Mouse (Mus musculus): ENCODE results near the gene Adamts20.
"Not testable (repeated sequence)": the region's sequence is repeated elsewhere in the genome, so short reads cannot be mapped to it uniquely, and the experiment has no call there.

Gene Adamts20

DNA sequence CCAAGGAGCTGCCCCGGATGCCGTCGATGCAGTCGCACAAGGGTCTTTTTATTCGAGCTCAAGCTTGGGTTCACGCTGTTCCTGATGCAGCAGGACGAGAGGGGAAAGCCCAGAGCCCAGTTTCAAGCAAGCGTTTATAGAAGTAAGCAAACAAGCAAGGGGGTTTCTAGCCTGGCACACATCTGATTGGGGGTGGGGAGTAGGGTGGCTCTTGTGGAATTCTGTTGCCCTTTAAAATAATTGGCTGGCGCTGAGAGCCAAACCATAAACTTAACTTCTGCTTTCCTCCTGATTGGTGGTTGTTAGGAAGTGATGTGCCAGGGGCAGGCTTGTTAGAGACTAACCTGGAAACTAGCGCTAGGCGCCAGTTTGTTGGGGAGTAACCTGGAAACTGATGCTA lies at the start of gene Adamts20:
TSS of gene Adamts20 (minus strand) at position 101 of the 400 bp plus-strand sequence.
- no peak for DNase-seq (ENCODE audit: low read depth, low spot score)

DNA sequence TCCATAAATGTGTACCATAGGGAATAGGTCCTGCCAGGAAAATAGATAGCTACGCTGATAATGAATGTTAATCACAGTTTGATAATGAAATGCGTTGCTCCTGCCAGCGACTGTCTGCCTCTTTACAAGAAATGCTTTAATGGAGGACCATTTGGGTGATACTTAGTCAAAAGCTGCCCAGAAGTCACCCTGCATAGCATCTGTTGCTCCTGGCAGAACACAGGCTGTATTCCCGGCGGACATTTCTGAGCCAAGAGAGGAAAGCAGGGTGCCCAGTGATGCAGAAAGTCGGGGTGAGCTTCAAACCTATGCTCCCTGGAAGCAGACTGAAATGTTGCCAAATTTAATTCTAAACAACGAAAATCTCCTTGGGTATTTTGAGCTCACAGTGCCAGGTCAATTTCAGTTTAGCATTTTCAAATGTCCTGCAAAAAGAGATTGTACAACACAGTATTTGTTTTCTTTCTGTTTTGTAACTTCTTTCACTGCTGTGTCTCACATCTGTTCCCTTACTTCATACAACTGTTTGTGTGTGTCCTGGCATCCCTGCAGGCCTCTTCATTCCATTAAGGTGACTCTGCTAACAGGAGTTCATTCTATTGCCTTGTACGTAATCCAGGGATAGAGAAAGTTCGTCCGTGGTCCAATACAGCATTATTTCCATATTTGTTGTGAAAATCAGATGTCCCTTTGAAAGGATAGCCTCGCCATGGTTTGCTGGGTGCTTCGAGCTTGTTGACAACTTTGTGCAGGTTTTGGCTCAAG lies 38.4 kb upstream of the Adamts20 start:
- no peak for DNase-seq (ENCODE audit: low read depth, low spot score)

DNA sequence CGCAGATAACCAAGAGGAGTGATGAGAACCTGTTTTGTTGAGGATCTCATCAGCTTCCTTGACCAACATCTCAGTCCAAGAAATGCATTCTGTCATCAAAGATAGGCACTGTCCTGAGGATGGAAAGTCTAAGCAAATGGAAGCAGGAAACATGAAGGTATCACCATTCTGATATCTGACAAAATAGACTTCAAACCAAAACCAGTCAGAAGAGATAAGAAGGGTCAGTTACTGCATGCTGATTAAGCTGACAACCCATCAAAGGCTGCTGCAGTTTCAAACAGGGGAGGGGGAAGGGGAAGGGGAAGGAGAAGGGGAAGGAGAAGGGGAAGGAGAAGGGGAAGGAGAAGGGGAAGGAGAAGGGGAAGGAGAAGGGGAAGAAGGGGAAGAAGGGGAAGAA lies 34.0 kb upstream of the Adamts20 start:
- no peak for DNase-seq (ENCODE audit: low read depth, low spot score)

DNA sequence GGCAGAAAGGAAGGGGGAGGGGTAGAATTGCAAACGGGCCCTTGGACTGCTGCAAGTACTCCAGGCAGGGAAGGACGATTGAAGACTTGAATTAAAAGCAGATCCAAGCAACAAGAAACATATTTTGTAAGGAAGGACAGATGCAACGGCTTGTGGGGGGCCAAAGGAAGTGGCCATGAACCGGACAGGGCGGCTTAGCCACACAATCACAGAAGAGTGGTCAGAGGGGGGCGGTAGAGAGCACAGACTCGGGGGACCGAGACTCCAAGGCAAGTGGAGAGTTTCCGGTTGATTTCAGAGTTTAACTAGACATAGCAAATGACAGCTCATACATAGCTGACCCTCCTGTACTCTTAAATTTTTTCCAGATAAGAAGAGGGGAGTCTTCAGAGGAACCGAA lies 30.7 kb upstream of the Adamts20 start:
- DNase-seq (ENCODE audit: low read depth, low spot score): no peak

DNA sequence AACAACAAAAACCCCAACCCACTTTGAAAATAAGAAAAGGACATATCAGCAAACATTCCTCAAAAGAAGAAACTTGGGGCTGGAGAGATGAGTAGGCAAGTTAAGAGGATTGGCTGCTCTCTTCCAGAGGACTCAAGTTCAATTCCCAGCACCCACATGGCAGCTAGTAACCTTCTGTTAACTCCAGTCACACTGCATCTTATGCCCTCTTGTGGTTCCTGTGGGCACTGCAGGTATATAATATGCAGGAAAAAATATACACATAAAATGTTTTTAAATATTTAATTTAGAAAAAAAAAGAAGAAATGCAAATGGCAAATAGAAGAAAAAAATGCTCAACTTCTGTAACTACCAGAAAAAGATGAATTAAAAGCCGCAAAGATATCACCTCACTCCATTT lies 29.2 kb upstream of the Adamts20 start:
- DNase-seq (ENCODE audit: low read depth, low spot score): no peak

DNA sequence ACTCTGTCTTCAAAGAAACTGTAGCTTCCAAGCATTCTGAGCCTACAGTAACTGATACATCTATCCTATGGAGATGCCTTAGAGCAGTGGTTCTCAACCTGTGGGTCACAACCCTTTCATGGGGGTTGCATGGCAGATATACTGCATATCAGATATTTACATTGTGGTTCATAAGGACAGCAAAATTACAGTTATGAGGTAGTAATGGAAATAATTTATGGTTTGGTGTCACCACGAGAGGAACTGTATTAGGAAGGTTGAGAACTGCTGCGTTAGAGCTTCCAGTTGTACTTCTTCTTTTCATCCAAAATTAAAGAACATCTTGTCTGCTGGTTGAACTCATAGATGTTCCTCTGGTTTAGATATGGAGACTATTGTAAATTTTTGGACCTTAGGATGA lies 24.2 kb upstream of the Adamts20 start:
- DNase-seq (ENCODE audit: low read depth, low spot score): no peak

DNA sequence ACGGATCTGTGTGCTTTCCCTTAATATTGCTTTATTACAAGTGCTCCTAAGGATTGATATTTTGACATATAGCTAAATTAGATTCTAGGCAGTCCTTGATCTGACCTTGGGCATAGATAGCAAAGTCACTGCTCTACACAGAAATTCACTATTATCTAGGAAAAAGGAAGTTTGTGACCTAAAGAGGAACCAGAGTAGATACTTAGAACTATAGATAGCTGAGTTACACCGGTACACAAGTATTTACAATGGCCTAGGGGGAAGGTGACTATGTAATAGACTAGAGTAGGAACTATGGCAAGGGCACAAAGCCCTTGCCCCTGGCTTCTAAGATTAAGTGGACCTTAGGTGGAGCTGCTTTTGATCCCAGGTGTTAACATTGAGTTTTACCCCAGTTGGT lies 22.8 kb upstream of the Adamts20 start:
- DNase-seq (ENCODE audit: low read depth, low spot score): not testable (repeated sequence)

DNA sequence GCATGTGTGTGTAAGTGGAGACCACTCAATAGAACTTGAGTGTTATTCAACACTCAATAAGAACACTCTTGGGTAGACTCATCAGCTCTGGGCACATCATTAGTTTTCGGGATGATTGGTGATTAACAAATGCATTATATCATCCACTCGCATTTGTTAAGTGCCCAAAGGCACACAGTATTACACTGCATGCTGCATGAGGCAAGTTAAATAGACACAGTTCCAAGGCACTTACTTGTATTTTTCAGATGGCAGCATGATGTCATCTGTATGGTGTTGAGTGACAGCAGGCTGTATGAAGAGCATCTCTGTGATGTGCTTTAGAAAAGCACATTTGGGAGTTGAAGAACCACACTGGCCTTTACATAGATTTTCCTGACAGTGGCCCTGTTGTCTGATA lies 17.3 kb upstream of the Adamts20 start:
- DNase-seq (ENCODE audit: low read depth, low spot score): no peak

DNA sequence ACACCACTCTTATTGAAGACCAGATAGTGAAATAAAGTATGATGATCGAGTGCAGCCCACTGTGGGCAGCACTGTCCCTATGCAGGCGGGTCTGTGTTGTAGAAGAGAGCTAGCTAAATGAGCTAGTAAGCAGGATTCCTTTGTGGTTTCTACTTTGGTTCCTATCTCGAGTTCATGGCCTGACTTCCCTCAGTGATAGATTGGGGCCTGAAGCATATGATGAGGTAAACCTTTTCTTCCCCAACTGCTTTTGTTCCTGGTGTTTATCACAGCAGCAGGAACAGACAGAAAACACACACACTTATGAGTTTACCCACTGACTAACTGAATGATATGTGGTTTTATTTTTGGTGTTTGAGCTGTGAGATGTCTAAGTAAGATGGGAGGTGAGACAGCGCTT lies 15.6 kb upstream of the Adamts20 start:
- no peak for DNase-seq (ENCODE audit: low read depth, low spot score)

DNA sequence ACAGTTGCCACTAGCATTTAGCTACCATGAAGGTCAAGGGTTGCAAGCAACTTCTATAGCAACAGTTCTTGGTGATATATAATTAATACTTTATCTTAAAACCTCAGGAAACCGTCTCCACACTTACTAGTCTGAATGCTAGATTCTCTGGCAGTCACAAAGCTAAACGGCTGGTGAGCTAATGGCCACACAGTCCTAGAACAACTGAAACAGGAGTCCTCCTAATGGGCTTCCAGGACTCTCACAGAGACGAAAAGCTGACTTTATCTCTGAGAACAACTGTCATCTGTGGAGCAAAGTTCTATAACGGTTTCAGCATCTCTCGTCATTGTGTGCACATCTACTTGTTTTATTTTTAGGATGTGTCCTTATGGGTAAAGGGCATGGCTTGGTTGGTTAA lies 15.0 kb upstream of the Adamts20 start:
- no peak for DNase-seq (ENCODE audit: low read depth, low spot score)

DNA sequence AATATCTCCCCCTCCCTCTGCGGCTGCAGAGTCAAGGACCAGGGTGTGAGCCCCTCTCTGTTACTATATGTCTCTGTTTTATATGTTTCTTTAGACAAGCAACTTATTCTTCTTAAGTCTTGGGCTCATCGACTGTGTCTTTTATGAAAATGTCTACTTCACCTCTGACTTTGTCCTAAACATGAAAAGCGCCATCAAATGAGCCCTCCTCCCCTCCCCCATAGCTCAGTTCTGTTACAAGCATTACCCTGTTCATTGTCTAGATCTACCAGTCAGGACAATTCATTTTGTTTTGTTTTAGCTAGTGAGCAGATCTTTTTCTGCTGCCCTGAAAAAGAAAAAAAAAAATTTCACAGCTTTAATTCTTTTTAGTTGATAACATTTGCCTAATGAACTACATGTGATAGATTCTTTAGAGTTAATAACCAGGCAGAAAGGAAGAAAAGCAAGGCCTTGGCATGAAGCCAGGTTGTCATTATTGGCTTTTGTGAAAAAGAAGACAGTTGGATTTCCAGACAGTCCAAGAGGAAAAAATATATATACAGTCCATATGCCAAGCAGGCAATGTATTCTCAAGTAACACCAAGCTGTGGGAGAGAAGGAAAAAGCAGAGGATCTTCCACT lies 14.4 kb upstream of the Adamts20 start:
- no peak for DNase-seq (ENCODE audit: low read depth, low spot score)

DNA sequence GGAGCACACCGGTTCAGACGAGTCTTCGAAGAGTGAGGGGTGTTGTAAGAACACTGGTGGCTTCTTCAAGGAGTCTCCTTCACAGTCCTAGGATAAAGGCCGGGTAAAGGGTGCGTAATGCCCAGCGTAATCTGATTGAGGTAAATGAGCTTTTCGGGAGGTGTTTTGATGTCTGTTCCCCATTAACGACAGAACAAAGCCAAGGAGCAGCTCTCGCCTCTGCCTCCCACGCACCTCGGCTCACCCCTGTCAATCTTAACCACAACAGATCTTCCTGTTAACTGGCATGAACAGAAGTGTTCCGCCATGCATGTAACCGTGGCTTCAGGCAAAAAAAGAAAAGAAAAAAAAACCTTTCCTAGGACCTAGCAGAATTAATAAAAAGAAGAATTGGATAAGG lies 13.5 kb upstream of the Adamts20 start:
- DNase-seq (ENCODE audit: low read depth, low spot score): no peak

DNA sequence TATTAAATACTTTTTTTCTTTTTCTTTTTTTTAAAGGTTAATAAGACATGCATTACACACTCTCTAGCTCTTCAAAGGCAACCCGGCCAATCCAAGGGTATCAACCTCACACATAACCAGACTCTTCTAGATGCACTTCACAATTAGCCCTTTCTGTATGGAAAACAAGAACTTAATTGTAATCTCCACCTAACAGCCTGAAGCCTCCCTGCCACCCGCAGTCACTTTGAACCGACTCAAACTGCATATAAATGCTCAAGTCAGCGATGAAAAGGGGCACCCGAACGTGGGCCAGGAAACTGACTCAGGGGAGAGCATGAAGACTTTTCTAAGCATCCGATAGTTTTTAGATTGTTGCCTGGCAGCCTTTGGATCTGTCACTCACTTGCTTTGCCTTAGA lies 12.1 kb upstream of the Adamts20 start:
- DNase-seq (ENCODE audit: low read depth, low spot score): no peak

DNA sequence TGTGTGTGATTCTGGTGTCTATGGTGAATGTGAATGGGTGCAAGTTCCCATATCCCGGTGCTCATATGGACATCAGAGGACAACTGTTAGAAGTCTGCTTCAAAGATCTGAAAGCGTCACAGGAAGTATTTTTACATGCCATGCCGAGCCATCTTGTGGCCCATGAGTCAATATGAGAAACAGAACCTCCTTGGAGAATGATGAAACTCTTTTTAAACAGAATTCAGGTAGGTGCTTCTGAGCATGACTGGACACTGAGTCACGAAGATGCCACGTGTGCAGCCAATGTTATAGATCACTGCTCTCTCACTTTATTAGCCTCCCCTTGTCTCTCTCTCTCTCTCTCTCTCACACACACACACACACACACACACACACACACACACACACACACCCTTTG lies 10.8 kb upstream of the Adamts20 start:
- DNase-seq (ENCODE audit: low read depth, low spot score): no peak

DNA sequence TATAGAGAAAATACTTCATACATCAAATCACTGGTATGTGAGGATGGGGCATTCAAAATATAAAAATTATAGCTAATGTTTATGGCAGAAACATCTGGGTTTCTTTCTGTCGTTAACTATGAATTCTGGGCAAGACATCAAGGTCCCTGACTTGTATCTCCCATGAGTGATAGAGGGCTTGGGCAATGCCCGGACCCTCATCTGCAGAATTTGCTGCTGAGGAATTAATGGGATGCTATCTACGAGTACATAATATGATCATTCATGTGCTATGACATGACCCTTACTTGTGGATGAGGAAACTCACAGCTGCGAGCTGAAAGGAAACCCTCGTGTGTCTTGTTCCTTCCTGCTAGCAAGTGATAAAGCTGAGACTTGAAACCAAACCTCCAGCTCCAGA lies 5.1 kb upstream of the Adamts20 start:
- DNase-seq (ENCODE audit: low read depth, low spot score): no peak

DNA sequence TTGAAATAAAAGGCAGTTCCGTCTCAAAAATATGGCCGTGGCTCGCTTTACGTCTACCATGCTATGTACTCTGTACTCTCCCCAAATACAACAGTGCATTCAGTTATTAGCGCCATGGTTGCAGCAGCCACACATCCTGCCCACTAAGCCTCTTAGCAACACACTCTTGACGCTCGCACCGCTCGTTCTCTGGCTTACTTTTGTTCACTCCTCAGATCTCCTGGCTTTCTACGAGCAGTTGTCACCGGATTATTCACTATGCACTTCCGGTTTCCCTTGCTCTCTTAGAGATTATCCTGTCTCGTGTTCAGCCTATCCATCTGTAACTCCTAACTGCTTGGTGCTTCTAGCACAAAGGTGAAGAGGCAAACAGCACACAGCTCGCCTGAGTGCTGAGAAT lies 337 bp downstream of the Adamts20 start:
- peak; percentile 21 for DNase-seq (ENCODE audit: low read depth, low spot score)

DNA sequence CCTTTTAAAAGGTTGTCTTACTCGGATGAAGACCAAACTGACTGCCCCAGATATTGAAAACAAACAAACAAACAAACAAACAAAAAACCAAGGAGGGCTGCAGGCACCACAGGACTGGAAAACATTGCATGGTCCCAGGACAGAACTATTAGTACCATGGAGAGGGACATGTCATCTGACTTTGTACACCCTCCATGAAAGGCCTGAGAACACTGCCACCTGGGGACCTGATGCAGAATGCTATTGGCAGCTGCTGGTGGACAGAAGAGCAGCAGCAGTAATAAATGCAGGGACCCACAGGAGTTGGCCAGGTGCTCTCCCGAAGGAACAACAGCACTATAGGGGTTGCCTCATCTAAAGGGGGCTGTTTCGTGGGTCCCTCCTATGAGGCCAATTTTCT lies 2.0 kb downstream of the Adamts20 start:
- no peak for DNase-seq (ENCODE audit: low read depth, low spot score)

DNA sequence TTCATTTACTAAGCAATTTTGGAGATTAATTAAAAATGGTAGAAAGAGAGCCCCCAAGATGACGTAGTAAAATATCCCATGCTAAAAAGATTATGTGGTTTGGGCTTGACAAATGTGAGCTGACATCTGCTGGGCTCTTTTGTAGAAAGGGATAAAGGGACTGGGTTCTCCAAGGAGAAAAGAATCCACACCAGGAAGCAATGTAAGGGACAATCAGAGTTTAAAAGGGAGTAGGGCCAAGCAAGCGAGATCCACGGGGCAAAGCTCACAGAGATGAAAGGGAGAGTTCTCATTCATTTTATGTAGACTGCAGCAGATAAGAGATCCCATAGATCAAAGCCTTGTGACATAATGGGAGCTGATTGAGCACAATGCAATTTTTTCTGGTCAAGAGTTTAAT lies 3.0 kb downstream of the Adamts20 start:
- DNase-seq (ENCODE audit: low read depth, low spot score): no peak

DNA sequence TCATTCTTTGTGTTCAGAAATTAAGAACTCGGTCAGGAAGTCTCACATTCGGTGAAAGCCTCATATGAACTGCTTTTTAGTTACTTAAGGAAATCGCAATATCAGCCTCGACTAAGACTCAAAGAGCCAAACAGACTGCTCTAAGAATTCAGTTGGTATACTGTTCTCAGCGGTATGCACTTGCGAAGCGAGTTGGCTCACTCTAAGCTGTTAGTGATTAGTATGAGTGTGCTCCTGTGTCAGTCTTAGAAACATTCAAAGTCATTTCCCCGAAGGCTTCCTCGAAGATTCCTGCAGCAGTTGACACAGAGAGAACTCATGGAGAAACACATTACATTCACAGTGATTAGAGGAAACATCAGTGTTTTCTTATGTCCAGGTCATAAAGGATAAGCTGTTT lies 4.1 kb downstream of the Adamts20 start:
- DNase-seq (ENCODE audit: low read depth, low spot score): no peak

DNA sequence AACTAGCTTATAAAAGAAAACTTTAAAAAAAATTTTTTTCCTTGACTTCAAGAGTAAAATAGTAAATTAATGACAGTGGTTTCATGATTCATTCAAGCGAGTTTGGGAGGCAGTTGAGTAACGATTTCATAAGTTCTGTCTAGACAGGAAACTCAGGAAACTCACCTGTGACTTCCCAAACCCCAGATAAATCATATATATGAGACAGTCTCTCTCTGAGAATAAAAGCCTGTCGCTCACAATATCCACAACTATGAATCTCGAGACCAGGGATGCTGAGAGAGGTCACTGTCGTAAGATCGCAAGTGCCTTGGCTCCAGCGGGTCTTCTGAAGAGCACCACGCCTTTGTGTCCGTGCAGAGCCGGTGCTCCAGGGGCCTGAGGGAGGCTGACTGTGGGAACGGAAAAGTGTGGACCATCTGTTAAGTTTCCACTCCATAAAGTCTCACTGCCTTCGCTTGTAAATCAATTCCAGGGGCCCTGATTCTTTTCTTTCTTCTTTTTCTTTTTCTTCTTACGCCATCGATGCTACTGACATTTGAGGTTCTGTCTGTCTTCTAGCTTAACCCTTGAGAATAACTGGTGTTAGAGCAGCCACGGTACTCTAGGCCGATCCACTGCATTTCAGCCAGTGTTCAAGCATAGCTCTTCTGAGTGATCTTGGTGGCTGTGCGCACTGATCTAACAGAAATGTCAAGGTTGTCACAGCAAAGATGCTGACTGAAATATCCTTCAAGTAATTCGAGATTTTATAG lies 7.4 kb downstream of the Adamts20 start:
- DNase-seq (ENCODE audit: low read depth, low spot score): no peak

DNA sequence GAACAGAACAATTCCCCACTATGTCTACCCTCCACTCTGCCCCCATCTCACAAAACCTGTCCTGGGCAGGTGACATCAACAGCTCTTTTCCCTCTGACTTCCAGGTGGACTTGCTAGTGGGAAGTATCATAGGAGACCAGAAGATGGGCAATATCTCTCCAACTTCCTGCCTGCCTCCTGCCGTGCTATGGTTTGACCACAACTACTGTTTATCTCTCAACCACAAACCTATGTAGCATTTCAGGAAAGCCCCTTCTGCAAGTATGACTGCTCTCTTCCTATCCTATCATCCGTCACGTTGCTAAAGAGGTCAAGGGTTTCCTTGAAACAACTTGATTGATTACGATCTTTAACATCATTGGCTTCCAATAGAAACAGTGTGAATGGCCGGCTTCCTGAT lies 12.4 kb downstream of the Adamts20 start:
- DNase-seq (ENCODE audit: low read depth, low spot score): no peak

DNA sequence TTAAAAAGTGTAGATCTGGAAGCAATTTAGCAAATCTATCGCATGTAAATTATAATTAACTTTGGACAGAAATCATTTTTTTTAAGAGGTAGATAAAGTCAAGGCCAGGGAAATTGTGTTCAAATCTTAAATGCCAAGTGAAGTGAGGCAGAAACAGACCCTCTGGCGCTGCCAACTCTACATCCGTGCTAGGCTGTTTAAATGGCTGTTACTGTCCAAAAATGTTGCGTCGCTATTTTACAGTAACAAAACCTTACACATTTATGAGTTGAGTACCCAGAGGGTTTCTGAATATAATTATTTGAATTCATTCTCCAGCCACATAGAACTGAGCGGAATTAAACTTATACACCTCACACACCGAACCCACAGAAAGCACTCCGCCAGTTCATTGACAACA lies 13.6 kb downstream of the Adamts20 start:
- DNase-seq (ENCODE audit: low read depth, low spot score): no peak

Data from retina, postnatal 7 days (tissue).